Mouse (Mus musculus) embryonic facial prominence, embryonic 15.5 days (tissue): ENCODE results near the gene Gsg1l. TPM values are rescaled to one million over a fixed set of nuclear protein-coding genes. Genes with fewer than 3 reads are reported as not detected.

Experiments used
- ATAC-seq: fragments of 200-750 bp; cut with Nextera tagmentation; 2 replicates; pipeline ENCODE4 v1.8.0; 2017; ENCODE audit warnings: low read depth, moderate TSS enrichment; ENCODE audit not compliant: insufficient number of reproducible peaks, low FRiP score, low TSS enrichment
- H3K27ac ChIP-seq: fragments of 300-500 bp; sonication (generic); replicated peaks from 2 replicates; pipeline ENCODE4 v1.5.1; 2015; ENCODE audit warnings: mild to moderate bottlenecking, inconsistent platforms
- H3K27me3 ChIP-seq: fragments of 300-500 bp; sonication (generic); 2 replicates; pipeline ENCODE4 v1.6.1; 2015; ENCODE audit warnings: inconsistent platforms
- H3K36me3 ChIP-seq: fragments of 300-500 bp; sonication (generic); 2 replicates; pipeline ENCODE4 v1.6.1; 2015; ENCODE audit warnings: mild to moderate bottlenecking, inconsistent platforms
- H3K4me1 ChIP-seq: fragments of 300-500 bp; sonication (generic); 2 replicates; pipeline ENCODE4 v1.6.1; 2015; ENCODE audit warnings: inconsistent platforms
- H3K4me2 ChIP-seq: fragments of 300-500 bp; sonication (generic); replicated peaks from 2 replicates; pipeline ENCODE4 v1.6.1; 2015; ENCODE audit warnings: mild to moderate bottlenecking, inconsistent platforms
- H3K4me3 ChIP-seq: fragments of 300-500 bp; sonication (generic); replicated peaks from 2 replicates; pipeline ENCODE4 v1.5.1; 2015; ENCODE audit warnings: mild to moderate bottlenecking, inconsistent platforms
- H3K9ac ChIP-seq: fragments of 300-500 bp; sonication (generic); 2 replicates; pipeline ENCODE4 v1.6.1; 2015; ENCODE audit warnings: inconsistent platforms
- H3K9me3 ChIP-seq: fragments of 300-500 bp; sonication (generic); replicated peaks from 2 replicates; pipeline ENCODE4 v1.6.1; 2016; ENCODE audit warnings: inconsistent platforms
- WGBS: fragments of 180-500 bp; shearing (Covaris S2); methylation state at CpG from one replicate; pipeline ENCODE4 v1.1.7; 2015; 5-methylcytosine and 5-hydroxymethylcytosine counted together
- polyA plus RNA-seq: library from polyadenylated mRNA; unstranded; fragments of >200 nt; fragmentation: Nextera tagmentation; extraction: Ambion mirVana; gene quantifications from 2 replicates; pipeline ENCODE4 v1.2.1, GENCODE M21; 2015

Gene Gsg1l
- polyA plus RNA-seq, 1 experiment from 2014 or later: 2.6 TPM

- whole genome bisulfite sequencing: 60% methylated on average over 17 of the region's 18 CpGs
- ATAC-seq: no peak
- H3K9me3 ChIP-seq: no peaks in the 10 kb centered on the region
- H3K4me3 ChIP-seq: no peak overlapping the region
- peaks cover 23% of the 10 kb centered on the region for H3K4me1 ChIP-seq
- H3K4me2 ChIP-seq: no peak overlapping the region
- no peaks in the 10 kb centered on the region for H3K36me3 ChIP-seq
- H3K27ac ChIP-seq: no peak overlapping the region
- peaks cover 5% of the 10 kb centered on the region; the same call in 1 of the 2 replicates for H3K27me3 ChIP-seq
- no peak overlapping the region for H3K9ac ChIP-seq
Measured at GRCm38 (mm10) chr7:125959294-125960048, 122.7 kb downstream of the Gsg1l start.

GRCm38 (mm10) chr7:125958856-125959255 is 123.4 kb downstream of the Gsg1l start:
- H3K4me3 ChIP-seq: no peak overlapping the region
- H3K4me1 ChIP-seq: peaks cover 23% of the 10 kb centered on the region
- 92% methylated on average over 5 of the region's 5 CpGs for WGBS
- no peak for ATAC-seq
- no peak overlapping the region for H3K27ac ChIP-seq
- H3K9ac ChIP-seq: no peak overlapping the region
- H3K36me3 ChIP-seq: no peaks in the 10 kb centered on the region
- H3K27me3 ChIP-seq: peaks cover 5% of the 10 kb centered on the region; the same call in 1 of the 2 replicates
- H3K9me3 ChIP-seq: no peaks in the 10 kb centered on the region
- H3K4me2 ChIP-seq: no peak overlapping the region

GRCm38 (mm10) chr7:125954994-125955393 is 127.2 kb downstream of the Gsg1l start:
- Histone ChIP-seq H3K4me2 (no peak overlapping the region), H3K9me3 (no peaks in the 10 kb centered on the region), H3K27ac (no peak overlapping the region), H3K36me3 (no peaks in the 10 kb centered on the region), H3K9ac (no peak overlapping the region), H3K27me3 (peaks cover 5% of the 10 kb centered on the region; the same call in 1 of the 2 replicates), H3K4me3 (no peak overlapping the region), H3K4me1 (peaks cover 23% of the 10 kb centered on the region)
- ATAC-seq: no peak
- WGBS: 67% methylated on average over 5 of the region's 5 CpGs

GRCm38 (mm10) chr7:125954356-125954878 is 127.8 kb downstream of the Gsg1l start:
- Histone ChIP-seq H3K4me1 (peaks cover 23% of the 10 kb centered on the region), H3K9me3 (no peaks in the 10 kb centered on the region), H3K36me3 (no peaks in the 10 kb centered on the region), H3K4me3 (no peak overlapping the region), H3K27ac (no peak overlapping the region), H3K9ac (no peak overlapping the region), H3K4me2 (no peak overlapping the region), H3K27me3 (peaks cover 5% of the 10 kb centered on the region; the same call in 1 of the 2 replicates)
- WGBS: 57% methylated on average over 3 of the region's 3 CpGs
- ATAC-seq: no peak

GRCm38 (mm10) chr7:125953844-125954243 is 128.4 kb downstream of the Gsg1l start:
- ATAC-seq: no peak

GRCm38 (mm10) chr7:125951911-125952310 is 130.3 kb downstream of the Gsg1l start:
- Histone ChIP-seq H3K4me1 (peaks cover 18% of the 10 kb centered on the region), H3K4me3 (no peak overlapping the region), H3K4me2 (no peak overlapping the region), H3K9me3 (no peaks in the 10 kb centered on the region), H3K27ac (no peak overlapping the region), H3K36me3 (no peaks in the 10 kb centered on the region), H3K27me3 (no peaks in the 10 kb centered on the region), H3K9ac (no peak overlapping the region)
- ATAC-seq: no peak
- 67% methylated on average over 7 of the region's 7 CpGs for WGBS

More at GRCm38 (mm10) chr7:125953844-125954243, 128.4 kb downstream of the Gsg1l start:
- 76% methylated on average over 6 of the region's 6 CpGs for WGBS
- no peak overlapping the region for H3K9ac ChIP-seq
- no peak overlapping the region for H3K27ac ChIP-seq
- H3K4me2 ChIP-seq: no peak overlapping the region
- peaks cover 23% of the 10 kb centered on the region for H3K4me1 ChIP-seq
- H3K9me3 ChIP-seq: no peaks in the 10 kb centered on the region
- H3K36me3 ChIP-seq: no peaks in the 10 kb centered on the region
- peaks cover 4% of the 10 kb centered on the region; the same call in 1 of the 2 replicates for H3K27me3 ChIP-seq
- H3K4me3 ChIP-seq: no peak overlapping the region

- H3K9ac ChIP-seq: no peak overlapping the region
- H3K4me1 ChIP-seq: no peaks in the 10 kb centered on the region; the same call in 1 of the 2 replicates
- H3K4me3 ChIP-seq: no peak overlapping the region
- H3K27me3 ChIP-seq: no peaks in the 10 kb centered on the region
- H3K27ac ChIP-seq: no peak overlapping the region
- WGBS: 66% methylated on average over 4 of the region's 4 CpGs
- H3K36me3 ChIP-seq: no peaks in the 10 kb centered on the region
- H3K9me3 ChIP-seq: no peaks in the 10 kb centered on the region
- ATAC-seq: peak; percentile 42; the same call in 1 of the 2 replicates
- H3K4me2 ChIP-seq: no peak overlapping the region
Measured at GRCm38 (mm10) chr7:125948973-125949372, 133.2 kb downstream of the Gsg1l start.

- no peak overlapping the region for H3K27ac ChIP-seq
- WGBS: 58% methylated on average over 8 of the region's 8 CpGs
- ATAC-seq: no peak
- H3K27me3 ChIP-seq: no peaks in the 10 kb centered on the region
- peaks cover 8% of the 10 kb centered on the region; the same call in 1 of the 2 replicates for H3K4me1 ChIP-seq
- no peaks in the 10 kb centered on the region for H3K9me3 ChIP-seq
- H3K9ac ChIP-seq: no peak overlapping the region
- H3K4me3 ChIP-seq: no peak overlapping the region
- no peaks in the 10 kb centered on the region for H3K36me3 ChIP-seq
- no peak overlapping the region for H3K4me2 ChIP-seq
Measured at GRCm38 (mm10) chr7:125945915-125946314, 136.3 kb downstream of the Gsg1l start.

- 74% methylated on average over 5 of the region's 5 CpGs for WGBS
- Histone ChIP-seq H3K36me3 (no peaks in the 10 kb centered on the region), H3K4me1 (peaks cover 8% of the 10 kb centered on the region; the same call in 1 of the 2 replicates), H3K27me3 (no peaks in the 10 kb centered on the region), H3K4me2 (no peak overlapping the region), H3K27ac (no peak overlapping the region), H3K4me3 (no peak overlapping the region), H3K9me3 (no peaks in the 10 kb centered on the region), H3K9ac (no peak overlapping the region)
- ATAC-seq: no peak
Measured at GRCm38 (mm10) chr7:125944631-125945030, 137.6 kb downstream of the Gsg1l start.

GRCm38 (mm10) chr7:125943511-125943910 is 138.7 kb downstream of the Gsg1l start:
- 95% methylated on average over 4 of the region's 4 CpGs for WGBS
- H3K4me3 ChIP-seq: no peak overlapping the region
- H3K27ac ChIP-seq: no peak overlapping the region
- H3K9ac ChIP-seq: no peak overlapping the region
- H3K36me3 ChIP-seq: no peaks in the 10 kb centered on the region
- H3K4me1 ChIP-seq: 0 out of 2 replicates have a peak, but pooled peaks cover 8% of the 10 kb centered on the region
- no peak overlapping the region for H3K4me2 ChIP-seq
- H3K27me3 ChIP-seq: no peaks in the 10 kb centered on the region
- H3K9me3 ChIP-seq: no peaks in the 10 kb centered on the region
- no peak for ATAC-seq

- Histone ChIP-seq H3K36me3 (no peaks in the 10 kb centered on the region), H3K27ac (no peak overlapping the region), H3K4me3 (no peak overlapping the region), H3K9ac (no peak overlapping the region), H3K4me2 (no peak overlapping the region), H3K4me1 (0 out of 2 replicates have a peak, but pooled peaks cover 8% of the 10 kb centered on the region), H3K27me3 (no peaks in the 10 kb centered on the region), H3K9me3 (no peaks in the 10 kb centered on the region)
- 62% methylated on average over 6 of the region's 6 CpGs for WGBS
- no peak for ATAC-seq
Measured at GRCm38 (mm10) chr7:125942365-125943090, 139.7 kb downstream of the Gsg1l start.
